Mouse (Mus musculus): ENCODE results near the gene Kansl2.

GRCm38 (mm10) chr15:98482701-98483100, 51.4 kb downstream of the Kansl2 start, which contains the start of gene Lalba:
- TF ChIP-seq POLR2AphosphoS2 (IDR thresholded peaks at IDR 0.05; ENCODE audit: low read depth, low read length) (no peak), NRF1 (IDR thresholded peaks at IDR 0.05; ENCODE audit: low read depth, low read length) (no peak), MAX (IDR thresholded peaks at IDR 0.05; ENCODE audit: low read length) (no peak), CTCF (conservative IDR thresholded peaks at IDR 0.05 in 1 of 2, IDR thresholded peaks at IDR 0.05 in 1 of 2; ENCODE audit: low read depth in 2 of 2, low read length in 2 of 2) (no peak)
